24 mouse cellular contexts compared by ENCODE assay signal in genomic region chr7:34218496-34218895, GRCm38 (mm10). TPM values are rescaled to one million over a fixed set of nuclear protein-coding genes. Genes with fewer than 3 reads are reported as not detected.
DNase-seq lines count a peak whose midpoint lies in the region; ATAC-seq and TF ChIP-seq lines count a peak whose summit lies in the region.
"Had no signal": no experiment of that assay in that cellular context is flagged by ENCODE, and none has a peak within 500 bp of the region (broad histone marks: within the 10 kb centered on the region; RNA-seq: fewer than 3 reads in every experiment).

No protein-coding gene starts in this region.

- H3K9ac ChIP-seq in intestine, embryonic 15.5 days: no peak overlapping the region
- H3K9ac ChIP-seq in intestine, postnatal 0 days (ENCODE audit: low read depth, low read length): no peak overlapping the region
- H3K9ac ChIP-seq in stomach, postnatal 0 days (ENCODE audit: low read length): no peak overlapping the region
- H3K9ac ChIP-seq: embryonic facial prominence, embryonic 13.5 days; embryonic facial prominence, embryonic 15.5 days; forebrain, embryonic 12.5 days had no signal

- 0 out of 2 replicates have a peak, but pooled peaks cover 4% of the 10 kb centered on the region for H3K4me1 ChIP-seq in intestine, embryonic 15.5 days (replicated peaks)
- H3K4me1 ChIP-seq in intestine, postnatal 0 days (replicated peaks; ENCODE audit: control insufficient read depth, insufficient read depth, low read length): no peaks in the 10 kb centered on the region
- H3K4me1 ChIP-seq in small intestine, adult 2 months (ENCODE audit: control insufficient read depth, insufficient read depth, insufficient read length, low read length): peaks cover 39% of the 10 kb centered on the region
- no peaks in the 10 kb centered on the region for H3K4me1 ChIP-seq in stomach, postnatal 0 days (replicated peaks; ENCODE audit: control insufficient read depth, insufficient read depth)
- H3K4me1 ChIP-seq: embryonic facial prominence, embryonic 13.5 days; embryonic facial prominence, embryonic 15.5 days; forebrain, embryonic 10.5 days; forebrain, embryonic 12.5 days had no signal

- peak; percentile 37 for DNase-seq in stomach, postnatal 0 days (ENCODE audit: low spot score)
- no peak for DNase-seq in thymus, postnatal 25 days
- no peak for DNase-seq in spleen, adult 12 weeks (ENCODE audit: low spot score)
- DNase-seq: adrenal gland, adult 2 months; adrenal gland, postnatal 10 days; adrenal gland, postnatal 25 days; cerebellum, adult 11 months; cerebellum, adult 18-20 months; cerebellum, adult 8-10 months; cerebellum, adult 9-11 months; cerebellum, postnatal 14 days; cerebellum, postnatal 36 days; embryo, embryonic 11 days had no signal

- H3K27ac ChIP-seq in intestine, embryonic 15.5 days: no peak overlapping the region
- no peak overlapping the region for H3K27ac ChIP-seq in intestine, postnatal 0 days (ENCODE audit: low read depth, low read length)
- H3K27ac ChIP-seq in small intestine, adult 2 months (ENCODE audit: insufficient read depth, low read depth, low read length): peak overlapping the region; percentile 92
- peak overlapping the region; percentile 70; the same call in 1 of the 2 replicates for H3K27ac ChIP-seq in stomach, postnatal 0 days (replicated peaks)
- H3K27ac ChIP-seq: embryonic facial prominence, embryonic 13.5 days; embryonic facial prominence, embryonic 15.5 days; forebrain, embryonic 10.5 days; forebrain, embryonic 12.5 days had no signal

- no peak for TF ChIP-seq EP300 in stomach, postnatal 0 days (optimal IDR thresholded peaks at IDR 0.05)

- H3K4me2 ChIP-seq in intestine, embryonic 15.5 days (replicated peaks): no peak overlapping the region
- no peak overlapping the region for H3K4me2 ChIP-seq in intestine, postnatal 0 days (replicated peaks; ENCODE audit: low read depth)
- H3K4me2 ChIP-seq in stomach, postnatal 0 days (replicated peaks; ENCODE audit: low read depth): no peak overlapping the region
- H3K4me2 ChIP-seq: embryonic facial prominence, embryonic 13.5 days; embryonic facial prominence, embryonic 15.5 days; forebrain, embryonic 12.5 days had no signal

- no peak for TF ChIP-seq CTCF in intestine, postnatal 0 days (IDR thresholded peaks at IDR 0.05; ENCODE audit: low read depth)
- no peak for TF ChIP-seq CTCF in small intestine, adult 2 months (IDR thresholded peaks at IDR 0.05; ENCODE audit: extremely low read depth, insufficient read length, insufficient replicate concordance, low read depth, low read length)
- no peak for TF ChIP-seq CTCF in stomach, postnatal 0 days (IDR thresholded peaks at IDR 0.05; ENCODE audit: low read depth)

- H3K36me3 ChIP-seq in intestine, embryonic 15.5 days: peaks cover 81% of the 10 kb centered on the region
- H3K36me3 ChIP-seq in intestine, postnatal 0 days (ENCODE audit: control insufficient read depth, insufficient read depth): peaks cover 84% of the 10 kb centered on the region
- H3K36me3 ChIP-seq in small intestine, adult 2 months (ENCODE audit: control insufficient read depth, insufficient read depth, low read length): peaks cover 71% of the 10 kb centered on the region
- peaks cover 33% of the 10 kb centered on the region for H3K36me3 ChIP-seq in stomach, postnatal 0 days (ENCODE audit: control insufficient read depth, insufficient read depth, low read length)

- 61% methylated on average over 1 of the region's 1 CpGs for WGBS in intestine, embryonic 15.5 days
- WGBS in intestine, postnatal 0 days: 78% methylated on average over 1 of the region's 1 CpGs
- 62% methylated on average over 1 of the region's 1 CpGs for WGBS in small intestine, adult 2 months
- WGBS in stomach, postnatal 0 days: 52% methylated on average over 1 of the region's 1 CpGs

- no peaks in the 10 kb centered on the region for H3K27me3 ChIP-seq in intestine, embryonic 15.5 days (replicated peaks)
- no peaks in the 10 kb centered on the region for H3K27me3 ChIP-seq in intestine, postnatal 0 days (replicated peaks; ENCODE audit: control insufficient read depth, insufficient read depth, low read length)
- H3K27me3 ChIP-seq in small intestine, adult 2 months (ENCODE audit: control insufficient read depth, insufficient read depth, low read length): no peaks in the 10 kb centered on the region
- no peaks in the 10 kb centered on the region for H3K27me3 ChIP-seq in stomach, postnatal 0 days (ENCODE audit: control insufficient read depth, insufficient read depth, low read length)
- H3K27me3 ChIP-seq: embryonic facial prominence, embryonic 13.5 days; embryonic facial prominence, embryonic 15.5 days; forebrain, embryonic 12.5 days had no signal

- no peak overlapping the region for H3K4me3 ChIP-seq in intestine, embryonic 15.5 days (replicated peaks)
- H3K4me3 ChIP-seq in intestine, postnatal 0 days (ENCODE audit: low read depth, low read length): no peak overlapping the region
- H3K4me3 ChIP-seq in small intestine, adult 2 months (ENCODE audit: low read depth, low read length): no peak overlapping the region
- H3K4me3 ChIP-seq in stomach, postnatal 0 days (ENCODE audit: low read depth, low read length): no peak overlapping the region
- H3K4me3 ChIP-seq: embryonic facial prominence, embryonic 13.5 days; embryonic facial prominence, embryonic 15.5 days; erythroblast, embryonic 14.5 days; forebrain, embryonic 10.5 days; forebrain, embryonic 12.5 days had no signal

- ATAC-seq in intestine, embryonic 15.5 days: 0 out of 2 replicates have a peak, but pooled peaks have one; percentile 32
- no peak for ATAC-seq in intestine, postnatal 0 days
- peak; percentile 67 for ATAC-seq in stomach, postnatal 0 days (ENCODE audit: low FRiP score, low TSS enrichment)
- ATAC-seq: forebrain, embryonic 14.5 days had no signal

- TF ChIP-seq POLR2A in small intestine, adult 2 months (IDR thresholded peaks at IDR 0.05; ENCODE audit: low read depth, low read length): no peak

- no peaks in the 10 kb centered on the region for H3K9me3 ChIP-seq in intestine, embryonic 15.5 days
- no peaks in the 10 kb centered on the region for H3K9me3 ChIP-seq in intestine, postnatal 0 days (ENCODE audit: control insufficient read depth)
- H3K9me3 ChIP-seq in stomach, postnatal 0 days (ENCODE audit: control insufficient read depth, low read length): no peaks in the 10 kb centered on the region
- H3K9me3 ChIP-seq: embryonic facial prominence, embryonic 13.5 days; embryonic facial prominence, embryonic 15.5 days; forebrain, embryonic 10.5 days; forebrain, embryonic 12.5 days had no signal

RNA-seq across cellular contexts. Expression of gene Gpi1, which starts 11.6 kb away (rescaled TPM):
- 421 and 423 TPM in 2 replicates for polyA plus RNA-seq in intestine, embryonic 15.5 days (2015; fragmentation: Nextera tagmentation; extraction: Ambion mirVana)
- polyA plus RNA-seq in intestine, postnatal 0 days (2015; fragmentation: Nextera tagmentation; extraction: Ambion mirVana): 179 and 180 TPM in 2 replicates
- polyA plus RNA-seq in small intestine, adult 2 months (2012; rRNA removed): 291 and 420 TPM in 2 replicates
- 235 and 244 TPM in 2 replicates for polyA plus RNA-seq in stomach, postnatal 0 days (2015; fragmentation: Nextera tagmentation; extraction: Ambion mirVana)

RNA-seq across cellular contexts. Expression of gene Pdcd2l, which starts 22.0 kb away (rescaled TPM):
- 55.9 TPM in 2 replicates for polyA plus RNA-seq in intestine, embryonic 15.5 days (2015; fragmentation: Nextera tagmentation; extraction: Ambion mirVana)
- 26.3 and 26.7 TPM in 2 replicates for polyA plus RNA-seq in intestine, postnatal 0 days (2015; fragmentation: Nextera tagmentation; extraction: Ambion mirVana)
- 13.7 and 15.2 TPM in 2 replicates for polyA plus RNA-seq in small intestine, adult 2 months (2012; rRNA removed)
- polyA plus RNA-seq in stomach, postnatal 0 days (2015; fragmentation: Nextera tagmentation; extraction: Ambion mirVana): 30.4 and 34.6 TPM in 2 replicates

RNA-seq across cellular contexts. Expression of gene Gm6096, which starts 32.3 kb away (rescaled TPM):
- not detected in 2 replicates for polyA plus RNA-seq in intestine, embryonic 15.5 days (2015; fragmentation: Nextera tagmentation; extraction: Ambion mirVana)
- not detected in 2 replicates for polyA plus RNA-seq in intestine, postnatal 0 days (2015; fragmentation: Nextera tagmentation; extraction: Ambion mirVana)
- not detected in 2 replicates for polyA plus RNA-seq in small intestine, adult 2 months (2012; rRNA removed)
- not detected in 2 replicates for polyA plus RNA-seq in stomach, postnatal 0 days (2015; fragmentation: Nextera tagmentation; extraction: Ambion mirVana)
- polyA plus RNA-seq: adrenal gland, adult 2 months; brain, embryonic 14.5 days; embryonic facial prominence, embryonic 11.5 days; embryonic facial prominence, embryonic 13.5 days; embryonic facial prominence, embryonic 15.5 days; erythroblast, embryonic 14.5 days; forebrain, embryonic 10.5 days; forebrain, embryonic 12.5 days; forebrain, embryonic 14.5 days had no signal

RNA-seq across cellular contexts. Expression of gene Uba2, which starts 49.1 kb away (rescaled TPM):
- polyA plus RNA-seq in intestine, embryonic 15.5 days (2015; fragmentation: Nextera tagmentation; extraction: Ambion mirVana): 156 and 168 TPM in 2 replicates
- 50.2 and 50.8 TPM in 2 replicates for polyA plus RNA-seq in intestine, postnatal 0 days (2015; fragmentation: Nextera tagmentation; extraction: Ambion mirVana)
- polyA plus RNA-seq in small intestine, adult 2 months (2012; rRNA removed): 6.6 and 13.2 TPM in 2 replicates
- polyA plus RNA-seq in stomach, postnatal 0 days (2015; fragmentation: Nextera tagmentation; extraction: Ambion mirVana): 80.4 and 80.5 TPM in 2 replicates

Comparison
In these comparisons a context has a peak if more than half of its experiments do, and no peak if none do; other contexts are left out.
1. H3K27ac ChIP-seq: peak in small intestine, adult 2 months (single experiment) and stomach, postnatal 0 days (single experiment); none in intestine, embryonic 15.5 days (single experiment) and intestine, postnatal 0 days (single experiment).